Mouse (Mus musculus) intestine, postnatal 0 days (tissue): ENCODE data around the gene Phldb1. TPM values are rescaled to one million over a fixed set of nuclear protein-coding genes. Genes with fewer than 3 reads are reported as not detected.
A peak's percentile ranks its signal among the peaks of the same experiment; 100 is the strongest.

Experiments
- ATAC-seq: fragments of 200-750 bp; cut with Nextera tagmentation; 2 replicates; pipeline ENCODE4 v1.8.0; 2017; ENCODE audit warnings: mild to moderate bottlenecking, moderate TSS enrichment, moderate library complexity
- H3K27ac ChIP-seq: fragments of 300-500 bp; sonication (generic); 2 replicates; pipeline ENCODE4 v1.5.1; 2014; ENCODE audit warnings: mild to moderate bottlenecking, low read depth, low read length, moderate library complexity
- H3K27me3 ChIP-seq: fragments of 300-500 bp; sonication (generic); replicated peaks from 2 replicates; pipeline ENCODE4 v1.6.1; 2014; ENCODE audit warnings: low read length, mixed read lengths; ENCODE audit not compliant: control insufficient read depth, insufficient read depth
- H3K36me3 ChIP-seq: fragments of 300-500 bp; sonication (generic); 2 replicates; pipeline ENCODE4 v1.6.1; 2014; ENCODE audit warnings: mild to moderate bottlenecking, moderate library complexity; ENCODE audit not compliant: control insufficient read depth, insufficient read depth
- H3K4me1 ChIP-seq: fragments of 300-500 bp; sonication (generic); replicated peaks from 2 replicates; pipeline ENCODE4 v1.6.1; 2014; ENCODE audit warnings: antibody characterized with exemption, low read length, mixed read lengths; ENCODE audit not compliant: control insufficient read depth, insufficient read depth
- H3K4me2 ChIP-seq: fragments of 300-500 bp; sonication (generic); replicated peaks from 2 replicates; pipeline ENCODE4 v1.6.1; 2014; ENCODE audit warnings: low read depth, mild to moderate bottlenecking, moderate library complexity
- H3K4me3 ChIP-seq: fragments of 300-500 bp; sonication (generic); 2 replicates; pipeline ENCODE4 v1.5.1; 2014; ENCODE audit warnings: low read depth, low read length
- H3K9ac ChIP-seq: fragments of 300-500 bp; sonication (generic); 2 replicates; pipeline ENCODE4 v1.6.1; 2014; ENCODE audit warnings: mild to moderate bottlenecking, low read depth, low read length
- H3K9me3 ChIP-seq: fragments of 300-500 bp; sonication (generic); 2 replicates; pipeline ENCODE4 v1.6.1; 2016; ENCODE audit warnings: mixed run types; ENCODE audit not compliant: control insufficient read depth
- CTCF ChIP-seq: sonication (generic); IDR thresholded peaks from 2 replicates; pipeline ENCODE4 v1.5.1; 2016; ENCODE audit warnings: low read depth, mild to moderate bottlenecking, control low read depth, antibody characterized with exemption, moderate library complexity
- WGBS: fragments of 180-500 bp; shearing (Covaris S2); extraction: QIAGEN DNeasy Blood & Tissue Kit; methylation state at CpG from one replicate; pipeline ENCODE4 v1.1.7; 2014; 5-methylcytosine and 5-hydroxymethylcytosine counted together
- polyA plus RNA-seq: library from polyadenylated mRNA; unstranded; fragments of >200 nt; fragmentation: Nextera tagmentation; extraction: Ambion mirVana; gene quantifications from 2 replicates; pipeline ENCODE4 v1.2.1, GENCODE M21; 2015

The Phldb1 gene
- polyA plus RNA-seq, 1 experiment from 2014 or later: 6.2 TPM

DNA sequence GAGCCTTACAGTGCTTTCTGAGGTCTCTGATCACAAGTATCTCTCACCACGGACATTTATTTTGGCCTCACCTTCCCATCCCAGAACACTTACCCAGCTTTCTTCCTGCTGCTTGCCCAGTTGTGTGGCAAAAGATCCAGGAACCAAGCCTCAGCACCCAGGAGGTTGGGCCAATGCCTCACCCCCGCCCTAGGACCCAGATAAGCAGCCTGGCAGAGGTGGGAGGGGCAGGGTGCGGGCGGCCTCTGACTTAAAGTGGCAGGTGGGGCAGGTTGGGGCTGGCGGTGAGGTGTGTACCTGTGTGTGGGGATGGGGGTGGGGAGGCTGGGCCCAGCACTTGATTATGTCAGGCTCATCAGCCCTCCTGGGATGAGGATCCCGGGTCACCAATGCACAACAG lies 21.9 kb downstream of the Phldb1 start:
- Histone ChIP-seq H3K9me3 (no peaks in the 10 kb centered on the region), H3K4me1 (no peaks in the 10 kb centered on the region; the same call in 1 of the 2 replicates), H3K27me3 (no peaks in the 10 kb centered on the region), H3K4me3 (no peak overlapping the region), H3K27ac (no peak overlapping the region), H3K4me2 (no peak overlapping the region; the same call in 1 of the 2 replicates), H3K36me3 (peaks cover 28% of the 10 kb centered on the region), H3K9ac (no peak overlapping the region)
- TF ChIP-seq CTCF: no peak
- WGBS: 58% methylated on average over 6 of the region's 6 CpGs
- peak; percentile 54 for ATAC-seq

DNA sequence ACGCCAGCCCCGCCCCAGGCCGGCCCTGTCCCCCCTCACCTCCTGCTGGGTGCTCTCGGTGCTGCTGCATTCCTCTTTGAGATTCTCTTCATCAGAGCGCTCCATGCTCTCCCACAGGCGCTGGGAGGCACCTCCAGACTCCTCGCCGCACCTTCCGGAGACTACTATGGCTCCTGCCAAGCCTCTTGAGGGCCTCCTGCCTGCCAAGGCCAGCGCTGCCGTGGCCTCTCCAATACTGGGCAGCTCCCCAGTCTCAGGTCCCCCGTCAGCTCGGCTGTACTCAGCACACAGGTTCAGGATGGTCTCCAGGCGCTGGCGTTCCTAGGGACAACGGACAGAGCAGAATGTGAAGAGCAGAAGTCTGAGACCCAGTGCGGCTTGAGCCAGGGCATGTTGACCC lies 23.4 kb downstream of the Phldb1 start:
- WGBS: 55% methylated on average over 17 of the region's 17 CpGs
- Histone ChIP-seq H3K36me3 (peaks cover 28% of the 10 kb centered on the region), H3K4me1 (no peaks in the 10 kb centered on the region; the same call in 1 of the 2 replicates), H3K9me3 (no peaks in the 10 kb centered on the region), H3K9ac (no peak overlapping the region), H3K27me3 (no peaks in the 10 kb centered on the region; the same call in 1 of the 2 replicates), H3K4me2 (no peak overlapping the region), H3K27ac (peak overlapping the region; percentile 54), H3K4me3 (no peak overlapping the region)
- TF ChIP-seq CTCF: no peak
- ATAC-seq: no peak

DNA sequence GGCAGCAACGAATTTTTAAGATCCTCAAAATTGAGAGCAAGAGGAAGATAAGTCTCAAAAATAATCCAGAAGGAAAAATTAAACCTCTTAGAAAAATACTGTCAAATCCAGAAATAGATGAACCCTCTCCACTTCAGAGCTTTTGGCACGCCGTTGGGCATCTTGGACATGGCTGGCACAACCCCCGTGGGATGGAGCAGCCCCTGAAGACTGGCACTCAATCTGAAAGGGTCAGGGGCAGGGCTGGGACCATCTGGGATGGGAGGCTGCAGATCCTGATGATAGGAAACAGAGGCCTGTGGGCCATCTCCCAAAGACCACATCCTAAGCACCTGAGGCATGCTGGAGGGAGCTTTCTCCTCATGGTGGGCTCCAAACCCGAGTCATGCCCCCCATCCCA lies 24.8 kb downstream of the Phldb1 start:
- Histone ChIP-seq H3K4me3 (no peak overlapping the region), H3K4me1 (no peaks in the 10 kb centered on the region; the same call in 1 of the 2 replicates), H3K27me3 (no peaks in the 10 kb centered on the region; the same call in 1 of the 2 replicates), H3K36me3 (peaks cover 17% of the 10 kb centered on the region; the same call in 1 of the 2 replicates), H3K9me3 (no peaks in the 10 kb centered on the region), H3K27ac (no peak overlapping the region), H3K9ac (no peak overlapping the region), H3K4me2 (no peak overlapping the region)
- 83% methylated on average over 5 of the region's 5 CpGs for WGBS
- no peak for ATAC-seq
- no peak for TF ChIP-seq CTCF

DNA sequence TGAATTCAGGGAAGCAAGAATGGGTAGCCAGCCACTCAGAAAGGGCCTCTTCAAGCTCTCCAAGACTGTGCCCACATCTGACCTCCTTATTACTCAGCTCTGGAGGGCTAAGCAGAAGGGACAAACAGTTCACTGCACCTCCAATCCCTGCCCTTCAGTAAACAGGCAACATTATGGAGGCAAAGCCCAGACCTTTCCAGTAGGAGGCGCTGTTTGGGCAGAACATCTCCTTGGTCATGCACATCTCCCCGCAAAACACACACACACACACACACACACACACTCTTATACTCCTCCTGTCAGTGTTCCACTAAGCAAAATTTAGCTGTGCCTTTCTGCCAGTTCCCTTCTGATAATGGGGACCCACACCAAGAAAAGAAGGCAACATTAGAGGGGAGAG lies 25.4 kb downstream of the Phldb1 start:
- no peaks in the 10 kb centered on the region for H3K9me3 ChIP-seq
- 64% methylated on average over 2 of the region's 2 CpGs for whole genome bisulfite sequencing
- no peak for ATAC-seq
- H3K27ac ChIP-seq: no peak overlapping the region
- no peaks in the 10 kb centered on the region; the same call in 1 of the 2 replicates for H3K4me1 ChIP-seq
- no peaks in the 10 kb centered on the region; the same call in 1 of the 2 replicates for H3K27me3 ChIP-seq
- H3K9ac ChIP-seq: no peak overlapping the region
- TF ChIP-seq CTCF: peak; percentile 74
- no peak overlapping the region for H3K4me3 ChIP-seq
- H3K4me2 ChIP-seq: no peak overlapping the region
- peaks cover 13% of the 10 kb centered on the region; the same call in 1 of the 2 replicates for H3K36me3 ChIP-seq

DNA sequence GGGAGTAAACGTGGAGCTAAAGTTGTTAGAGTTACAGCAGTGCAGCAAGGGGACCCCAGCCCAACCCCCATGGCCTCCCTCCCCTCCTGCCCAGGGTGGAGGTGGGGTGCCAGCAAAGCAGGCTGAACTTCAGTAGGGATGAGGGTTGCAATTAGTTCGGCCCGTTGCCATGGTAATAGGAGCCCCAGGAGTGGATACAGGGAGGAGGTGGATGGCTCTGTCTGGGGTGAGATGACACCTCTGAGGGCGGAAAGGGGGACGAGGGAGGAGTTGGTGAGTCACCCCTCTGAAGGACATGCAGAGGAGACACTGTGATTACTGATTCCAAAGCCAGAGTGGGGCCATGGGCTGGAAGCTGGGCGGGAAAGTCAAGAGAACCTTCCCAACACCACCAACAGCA lies 26.1 kb downstream of the Phldb1 start:
- H3K9me3 ChIP-seq: no peaks in the 10 kb centered on the region
- no peaks in the 10 kb centered on the region; the same call in 1 of the 2 replicates for H3K4me1 ChIP-seq
- peak overlapping the region; percentile 82 for H3K4me2 ChIP-seq
- H3K27ac ChIP-seq: no peak overlapping the region
- peak overlapping the region; percentile 41 for H3K4me3 ChIP-seq
- no peak for ATAC-seq
- H3K9ac ChIP-seq: no peak overlapping the region
- peaks cover 16% of the 10 kb centered on the region; the same call in 1 of the 2 replicates for H3K36me3 ChIP-seq
- WGBS: 39% methylated on average over 6 of the region's 6 CpGs
- TF ChIP-seq CTCF: no peak
- no peaks in the 10 kb centered on the region; the same call in 1 of the 2 replicates for H3K27me3 ChIP-seq

DNA sequence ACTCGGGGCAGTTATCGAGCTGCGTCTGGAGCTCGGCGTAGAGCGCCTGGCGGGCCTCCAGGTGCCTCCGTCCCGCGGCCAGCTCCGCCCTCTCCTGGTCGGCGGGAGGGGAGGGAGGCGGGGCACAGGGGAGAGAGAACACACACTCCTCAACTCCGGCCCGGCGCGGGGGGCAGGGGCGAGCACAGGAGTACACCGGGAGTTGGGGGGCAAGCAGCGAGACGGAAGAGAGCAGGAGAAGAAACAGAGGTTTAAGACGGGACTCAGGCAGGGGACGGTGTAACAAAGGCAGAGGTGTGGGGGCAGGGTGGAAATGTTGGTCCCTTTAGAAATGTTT lies 26.6 kb downstream of the Phldb1 start:
- H3K27me3 ChIP-seq: no peaks in the 10 kb centered on the region; the same call in 1 of the 2 replicates
- TF ChIP-seq CTCF: peak; percentile 66
- H3K9me3 ChIP-seq: no peaks in the 10 kb centered on the region
- peak; percentile 64 for ATAC-seq
- peak overlapping the region; percentile 82 for H3K4me2 ChIP-seq
- peak overlapping the region; percentile 41 for H3K4me3 ChIP-seq
- H3K36me3 ChIP-seq: peaks cover 17% of the 10 kb centered on the region; the same call in 1 of the 2 replicates
- H3K9ac ChIP-seq: peak overlapping the region; percentile 18; the same call in 1 of the 2 replicates
- no peaks in the 10 kb centered on the region; the same call in 1 of the 2 replicates for H3K4me1 ChIP-seq
- 2% methylated on average over 23 of the region's 24 CpGs for WGBS
- H3K27ac ChIP-seq: no peak overlapping the region
